Mouse (Mus musculus): ENCODE results near the gene Irak2. TPM values are rescaled to one million over a fixed set of nuclear protein-coding genes. Genes with fewer than 3 reads are reported as not detected.

The Irak2 gene
- polyA plus RNA-seq, 3 experiments from 2014 or later: 18.1 to 35.7 (median 21.5) TPM

DNA sequence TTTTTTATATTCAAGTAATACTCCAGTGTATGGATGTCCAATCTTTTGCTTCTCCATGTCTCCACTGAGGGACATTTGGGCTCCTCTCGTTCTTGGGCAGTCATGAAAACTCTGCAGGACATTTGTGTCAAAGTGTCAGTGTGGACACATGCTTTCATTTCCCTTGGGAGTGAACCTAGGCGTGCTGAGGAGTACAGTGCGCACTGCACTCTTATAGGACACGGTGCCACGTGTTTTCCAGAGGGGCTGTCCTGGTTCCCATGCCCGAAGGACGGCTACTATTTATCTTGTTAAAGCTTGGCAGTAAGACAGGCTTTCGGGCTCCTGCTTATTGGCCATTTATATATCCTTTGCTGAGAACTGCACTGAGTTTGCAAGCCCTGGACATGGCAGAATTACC is 4.3 kb downstream of the Irak2 start:
- ATAC-seq: no peak

DNA sequence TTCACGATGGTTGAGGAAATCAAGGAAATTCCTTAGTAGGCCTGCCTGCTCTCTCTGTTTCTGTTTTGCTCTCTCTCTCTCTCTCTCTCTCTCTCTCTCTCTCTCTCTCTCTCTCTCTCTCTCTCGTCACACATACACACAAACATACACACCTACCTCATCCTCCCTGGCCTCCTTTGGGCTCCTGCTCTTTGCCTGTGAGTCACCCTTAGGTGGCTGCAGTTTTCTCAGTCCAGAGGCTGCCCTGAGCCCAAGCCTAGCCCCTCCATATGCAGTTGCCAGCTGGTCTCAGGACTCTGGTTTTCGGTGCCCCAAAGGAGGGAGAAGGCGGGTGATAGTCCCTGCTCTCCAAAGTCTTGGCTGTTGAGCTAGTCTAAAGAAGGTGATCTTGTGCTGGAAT is 4.8 kb downstream of the Irak2 start:
- no peak for ATAC-seq

DNA sequence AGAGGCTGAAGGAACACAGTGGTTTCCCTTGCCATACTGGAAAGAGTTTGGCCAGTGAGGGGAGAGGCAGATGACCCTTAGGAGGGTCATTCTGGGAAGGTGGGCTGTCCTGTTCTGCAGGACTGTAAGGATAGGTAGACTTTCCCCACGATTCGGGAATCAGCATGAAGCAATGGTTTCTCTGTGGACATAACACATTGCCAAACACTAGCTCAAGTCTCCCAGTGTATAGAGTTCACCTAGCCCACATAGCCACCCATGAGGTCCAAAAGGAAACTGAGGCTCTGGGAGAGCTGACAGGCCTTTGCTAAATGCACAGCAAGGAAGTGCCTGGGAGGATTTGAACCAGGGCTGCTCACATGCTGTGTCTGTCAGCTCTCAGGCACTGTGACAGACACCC is 5.7 kb downstream of the Irak2 start:
- no peak for ATAC-seq

DNA sequence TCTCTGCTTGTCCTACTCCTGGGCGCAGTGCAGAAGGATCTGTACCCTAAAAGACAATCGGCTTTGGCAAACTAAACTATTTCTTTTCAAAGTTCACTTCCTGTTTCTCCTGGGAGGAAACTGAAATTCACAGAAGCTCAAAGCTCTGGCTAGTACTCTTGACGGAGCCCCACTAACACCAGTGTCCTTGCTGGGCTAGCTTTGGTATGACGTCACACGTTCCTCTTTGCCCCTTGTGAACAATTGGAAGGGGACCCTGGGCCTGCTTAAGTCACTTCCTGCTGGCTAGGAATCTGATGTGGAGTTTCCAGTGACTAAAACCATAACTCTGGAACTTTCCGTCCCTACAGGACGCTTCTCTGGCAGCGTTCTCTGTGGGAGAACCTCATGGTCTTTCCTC is 6.5 kb downstream of the Irak2 start:
- peak; percentile 65 for ATAC-seq

DNA sequence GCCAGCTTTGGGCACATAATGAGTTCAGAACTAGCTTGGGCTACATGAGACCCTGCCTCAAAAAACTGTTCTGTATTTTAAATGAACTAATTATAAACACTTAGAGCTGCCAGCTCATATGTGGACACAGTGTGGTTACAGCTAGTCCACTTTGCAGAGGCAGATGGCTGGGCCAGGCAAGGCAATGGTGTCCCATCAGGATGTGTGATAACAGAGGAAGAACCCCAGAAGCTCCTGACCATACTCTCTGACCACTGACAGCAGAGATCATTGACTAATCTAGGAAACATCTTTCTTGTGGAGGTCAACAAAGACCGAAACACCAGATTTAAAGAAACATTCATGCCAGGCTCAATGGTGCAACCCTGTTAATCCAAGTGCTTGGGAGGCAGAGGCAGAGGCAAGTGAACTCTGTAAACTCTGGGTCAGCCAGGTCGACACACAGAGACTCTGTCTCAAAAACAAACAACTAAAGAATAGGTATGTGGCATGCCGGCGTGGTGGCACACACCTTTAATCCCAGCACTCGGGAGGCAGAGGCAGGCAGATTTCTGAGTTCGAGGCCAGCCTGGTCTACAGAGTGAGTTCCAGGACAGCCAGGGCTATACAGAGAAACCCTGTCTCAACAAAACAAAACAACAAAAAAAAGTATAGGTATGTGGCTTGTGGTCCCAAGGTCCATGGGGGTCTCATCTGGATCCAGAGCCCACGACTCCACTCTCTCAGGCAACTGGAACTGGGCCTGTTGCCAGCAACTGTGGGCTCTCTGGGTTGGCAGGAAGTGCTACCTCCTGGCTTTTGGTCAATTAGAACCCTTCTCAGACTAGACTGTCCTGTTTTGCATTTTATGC is 11.3 kb downstream of the Irak2 start:
- no peak for ATAC-seq

DNA sequence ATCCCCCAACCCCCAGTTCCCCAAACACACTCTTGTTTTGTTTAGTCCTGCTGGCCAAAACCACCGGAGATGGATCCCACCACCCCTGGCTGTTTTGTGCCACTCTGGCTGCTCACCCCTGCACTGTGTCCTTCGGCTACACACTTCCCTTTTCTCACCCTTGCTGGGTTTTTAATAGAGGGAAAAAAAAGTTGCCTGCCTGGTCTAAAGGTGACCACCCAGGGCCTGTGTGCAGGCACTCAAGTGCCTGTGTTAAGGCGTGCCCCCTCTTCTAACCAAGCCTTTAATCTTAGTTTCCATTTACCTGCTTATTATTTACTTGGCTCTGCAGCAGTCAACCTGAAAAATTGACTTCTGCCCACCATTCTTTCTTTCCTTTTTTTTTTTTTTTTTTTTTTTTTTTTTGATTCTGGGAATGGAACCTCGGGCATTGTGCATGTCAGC is 12.0 kb downstream of the Irak2 start:
- no peak for ATAC-seq

DNA sequence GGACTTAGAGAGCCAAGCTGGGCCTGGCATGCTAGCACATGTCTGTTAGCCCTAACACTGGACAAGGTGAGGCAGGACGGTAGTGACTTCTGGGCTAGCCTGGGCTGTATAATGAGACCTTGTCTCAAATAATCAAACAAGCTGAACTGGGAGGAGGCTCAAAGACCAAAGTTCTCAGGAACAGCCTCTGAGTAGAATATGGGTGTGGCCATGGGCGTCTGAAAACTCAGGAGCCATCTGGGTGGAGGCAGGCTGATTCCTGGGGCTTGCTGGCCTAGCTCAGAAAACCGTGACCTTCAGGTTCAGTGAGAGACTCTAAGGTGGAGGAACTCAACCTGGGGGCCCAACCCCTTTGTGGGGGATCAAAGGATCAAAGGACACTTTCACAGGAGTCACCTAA is 13.4 kb downstream of the Irak2 start:
- no peak for ATAC-seq

DNA sequence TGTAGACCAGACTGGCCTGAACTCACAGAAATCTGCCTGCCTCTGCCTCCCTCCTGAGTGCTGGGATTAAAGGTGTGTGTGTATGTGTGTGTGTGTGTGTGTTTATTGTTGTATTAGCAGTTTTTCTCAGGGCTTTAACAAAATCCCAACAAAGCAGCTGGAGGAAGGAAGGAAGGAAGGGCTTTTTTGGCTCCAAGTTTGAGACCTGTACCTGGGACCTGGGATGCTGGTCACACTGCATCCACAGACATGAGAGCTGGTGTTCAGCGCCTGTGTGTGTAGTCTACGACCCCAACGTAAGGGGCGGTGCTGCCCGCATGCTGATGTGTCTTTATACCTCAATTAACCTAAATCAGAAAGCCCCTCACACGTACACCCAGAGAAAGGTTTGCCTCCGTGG is 15.3 kb downstream of the Irak2 start:
- no peak for ATAC-seq

DNA sequence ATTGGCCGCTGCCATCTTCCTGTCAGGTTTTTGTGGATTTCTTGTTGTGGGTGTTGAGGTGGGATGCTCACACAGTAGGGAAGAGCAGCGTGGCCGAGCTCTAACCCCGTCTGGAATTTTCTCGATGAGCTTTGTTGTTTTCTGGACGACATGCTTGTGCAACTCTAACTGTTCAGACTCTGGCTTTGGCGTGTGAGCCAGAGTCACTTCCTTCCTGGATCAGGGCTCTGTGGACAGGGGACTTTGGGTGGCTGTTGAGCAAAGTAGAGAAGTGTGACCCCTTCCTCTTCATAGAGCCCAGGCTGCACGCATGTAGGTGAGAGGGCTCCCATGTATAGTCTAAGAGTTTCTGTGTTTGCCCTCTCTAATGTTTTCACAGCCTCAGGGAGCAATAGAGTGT is 15.8 kb downstream of the Irak2 start:
- ATAC-seq: no peak

DNA sequence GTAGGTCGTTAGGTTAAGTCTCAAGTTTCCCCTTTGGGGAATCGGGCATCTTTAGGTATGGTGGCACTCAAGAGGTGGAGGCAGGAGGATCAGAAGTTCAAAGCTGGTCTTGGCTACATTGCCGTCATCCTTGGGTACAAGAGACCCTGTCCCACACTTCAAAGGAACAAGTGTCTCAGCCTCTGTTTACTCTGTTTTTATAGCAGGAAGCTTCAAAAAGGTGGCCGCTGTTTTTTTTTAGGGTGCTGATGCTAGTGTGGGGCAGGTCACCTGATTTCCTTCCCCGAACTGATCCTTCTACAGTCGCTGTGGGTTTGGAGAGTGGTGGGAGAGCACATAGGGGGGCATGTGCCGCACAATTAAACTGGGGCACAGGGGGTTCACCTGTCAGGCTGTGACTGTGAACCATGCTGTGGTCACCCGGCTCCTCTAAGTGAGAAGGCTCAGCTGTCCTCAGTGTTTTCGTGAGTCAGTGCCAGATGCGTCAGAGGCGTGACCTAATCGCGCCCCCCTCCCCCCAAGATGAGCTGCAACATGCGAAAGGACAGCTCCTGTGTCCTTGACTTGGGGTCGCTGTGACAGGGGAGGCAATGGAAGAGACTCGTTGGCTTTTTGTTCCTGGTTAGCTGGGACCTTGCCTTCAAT is 16.6 kb downstream of the Irak2 start:
- peak; percentile 62 for ATAC-seq

DNA sequence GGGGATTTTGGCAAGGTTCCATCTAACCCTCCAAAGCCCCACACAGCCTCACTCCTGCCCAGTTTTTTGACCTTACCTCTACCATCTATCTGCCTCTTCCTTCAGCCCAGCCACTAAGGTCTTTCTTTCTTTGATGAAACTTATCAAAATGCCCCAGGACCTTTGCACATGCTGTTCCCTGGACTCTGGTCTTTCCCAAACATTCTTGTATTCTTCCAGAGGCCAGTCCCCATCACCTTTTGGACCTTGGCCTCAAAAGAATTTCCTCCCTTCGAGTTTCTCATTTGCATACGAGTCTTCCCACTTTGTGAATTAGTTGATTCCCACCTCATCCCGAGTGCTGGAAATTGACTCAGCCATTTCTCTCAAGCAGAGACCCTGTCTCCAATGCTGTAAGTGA is 17.2 kb downstream of the Irak2 start:
- ATAC-seq: no peak

DNA sequence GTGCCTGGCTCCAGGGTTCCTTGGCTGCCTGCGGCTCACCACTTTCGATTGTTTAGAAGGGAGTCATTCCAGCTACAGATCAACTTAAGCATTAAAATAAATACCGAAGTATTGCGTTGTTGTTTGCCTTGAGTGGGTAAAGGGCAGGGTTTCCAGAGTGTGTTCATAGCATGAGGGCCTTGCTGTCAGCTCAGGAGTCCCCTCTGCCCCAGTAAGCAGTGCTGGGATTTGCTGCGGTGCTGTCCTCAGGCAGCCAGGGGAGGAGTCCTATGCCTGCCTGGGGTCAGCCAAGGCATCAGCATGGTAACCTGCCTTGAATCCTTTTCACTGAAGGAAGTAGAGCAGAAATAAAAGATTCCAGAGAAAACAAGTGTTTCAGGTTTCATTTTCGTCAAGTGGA is 18.6 kb downstream of the Irak2 start:
- ATAC-seq: no peak

DNA sequence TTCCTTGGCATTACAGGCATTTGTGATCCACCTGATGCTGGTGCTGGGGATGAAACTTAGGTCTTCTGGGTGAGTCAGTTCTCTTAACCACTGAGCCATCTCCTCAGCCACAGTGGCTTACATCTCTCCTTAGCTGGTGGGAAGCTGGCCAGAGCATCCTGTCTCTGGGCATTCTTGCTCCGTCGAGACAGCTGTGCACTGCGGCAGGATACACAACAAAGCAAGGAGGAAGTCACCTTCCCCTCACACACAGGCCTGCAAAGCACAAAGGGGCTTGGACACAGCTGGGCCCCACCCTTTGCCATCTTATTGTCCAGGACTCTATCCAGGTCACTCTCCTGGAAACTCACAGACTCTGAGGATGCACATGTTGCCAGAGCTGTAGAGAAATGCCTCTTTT is 20.0 kb downstream of the Irak2 start:
- ATAC-seq: no peak

DNA sequence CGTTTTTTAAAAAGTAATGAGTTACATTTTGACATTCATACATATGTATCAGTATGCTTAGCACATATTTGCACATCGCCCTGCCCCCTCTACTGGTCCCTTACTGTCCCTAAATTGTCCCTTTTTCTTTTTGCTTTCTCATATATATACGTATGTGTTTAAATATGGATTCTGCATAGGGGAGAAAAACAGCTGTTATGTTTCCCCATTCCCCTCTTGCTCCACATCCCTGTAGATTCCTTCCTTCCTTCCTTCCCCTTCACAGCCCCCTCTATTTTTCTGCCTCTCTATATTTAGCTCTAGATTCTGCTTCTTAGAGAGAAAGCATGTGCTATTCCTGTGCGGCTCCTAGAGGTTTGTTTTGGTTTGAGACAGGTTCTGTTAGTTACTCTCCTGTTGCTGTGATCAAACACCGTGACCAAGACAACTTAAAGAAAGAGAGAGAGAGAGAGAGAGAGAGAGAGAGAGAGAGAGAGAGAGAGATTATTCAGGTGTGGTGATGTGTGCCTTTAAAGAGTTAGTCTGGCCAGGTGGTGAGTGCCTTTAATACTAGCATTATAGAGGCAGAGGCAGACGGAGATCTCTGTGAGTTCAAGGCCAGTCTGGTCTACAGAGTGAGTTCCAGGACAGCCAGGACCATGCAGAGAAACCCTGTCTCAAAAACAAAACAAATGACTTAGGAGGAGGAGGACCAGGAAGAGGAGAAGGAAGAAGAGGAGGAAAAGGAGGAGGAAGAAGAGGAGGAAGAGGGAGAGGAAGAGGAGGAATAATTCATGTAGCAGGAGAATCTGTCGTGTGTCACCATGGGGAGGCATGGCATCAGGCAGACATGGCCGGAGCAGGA is 21.6 kb downstream of the Irak2 start:
- no peak for ATAC-seq

DNA sequence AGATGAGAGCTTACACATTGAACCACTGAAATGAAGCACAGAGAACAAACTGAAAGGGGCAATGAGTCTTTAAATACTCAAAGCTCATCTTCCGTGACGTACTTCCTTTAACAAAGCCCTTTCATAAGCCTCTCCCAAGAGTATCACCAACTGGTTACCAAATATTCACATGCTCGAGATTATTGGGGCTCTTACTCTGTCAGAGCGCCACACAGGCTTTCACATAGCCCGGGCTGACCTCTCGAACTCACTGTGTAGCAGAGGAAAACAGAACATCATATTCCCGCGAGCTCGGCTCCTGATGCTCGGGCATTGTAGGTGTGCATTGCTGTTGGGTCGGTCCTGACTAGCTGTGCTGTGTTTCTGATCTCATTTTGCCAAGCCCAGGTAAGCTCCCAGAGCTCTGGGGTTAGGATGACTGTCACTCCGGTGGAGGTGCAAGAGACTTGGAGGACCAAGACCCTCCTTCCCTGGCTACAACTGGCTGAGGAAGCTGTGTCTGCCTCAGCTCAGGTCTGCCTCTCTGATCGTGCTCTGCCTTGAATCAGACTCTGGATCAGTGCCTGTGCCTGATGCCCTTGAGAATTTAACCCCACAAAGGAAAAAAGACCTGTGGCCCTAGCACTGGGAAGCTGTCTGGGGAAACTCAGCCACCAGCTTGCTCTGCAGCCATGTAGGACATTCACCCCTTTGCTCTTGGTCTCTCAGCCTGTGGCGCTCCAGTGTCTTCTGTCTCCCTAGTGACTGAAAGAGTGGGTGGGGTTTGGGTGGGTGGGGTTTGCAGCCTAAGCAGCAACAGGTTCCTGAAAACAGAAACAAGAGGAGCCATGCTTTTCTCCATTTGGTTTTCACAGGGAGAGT is 22.5 kb downstream of the Irak2 start:
- peak; percentile 65 for ATAC-seq

DNA sequence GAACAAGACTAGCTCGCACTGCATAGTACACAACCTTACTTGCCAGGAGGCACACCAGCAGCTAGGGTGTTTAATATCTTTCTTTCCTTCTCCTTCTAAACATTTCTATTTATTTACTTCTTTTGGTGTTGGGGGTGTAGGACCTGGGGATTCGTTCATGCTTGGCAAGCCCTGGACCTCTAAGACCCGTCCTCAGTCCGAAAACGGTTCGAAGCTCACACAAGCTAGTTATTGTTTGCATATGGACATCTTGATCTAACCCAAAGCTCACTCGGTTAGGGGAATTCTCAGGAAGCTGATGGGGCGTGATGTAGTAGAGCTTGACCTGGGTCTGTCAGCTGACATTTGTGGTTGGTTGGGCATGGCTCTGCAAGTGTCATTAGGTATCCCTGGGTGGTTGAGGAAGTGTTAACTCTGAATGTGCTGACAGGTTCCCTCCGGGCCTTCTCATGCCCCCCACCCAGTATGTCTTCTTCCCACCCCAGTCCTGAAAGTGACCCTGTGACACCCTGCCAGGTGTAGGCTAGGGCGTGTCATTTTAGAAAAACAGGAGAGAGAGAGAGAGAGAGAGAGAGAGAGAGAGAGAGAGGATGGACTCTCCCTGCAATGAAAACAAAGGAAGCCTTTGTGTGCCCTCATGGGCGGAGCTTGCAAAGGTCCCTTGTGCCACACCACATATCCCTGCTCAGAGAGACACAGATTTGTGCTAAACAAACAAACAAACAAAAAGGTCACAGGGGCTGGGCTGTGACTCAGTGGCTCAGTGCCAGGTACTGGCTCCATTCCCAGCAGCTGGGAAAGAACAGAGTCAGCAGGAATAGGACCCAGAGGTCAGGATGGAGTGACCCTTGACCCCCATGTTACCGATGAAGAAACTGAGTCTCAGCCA is 23.3 kb downstream of the Irak2 start:
- peak; percentile 68 for ATAC-seq

DNA sequence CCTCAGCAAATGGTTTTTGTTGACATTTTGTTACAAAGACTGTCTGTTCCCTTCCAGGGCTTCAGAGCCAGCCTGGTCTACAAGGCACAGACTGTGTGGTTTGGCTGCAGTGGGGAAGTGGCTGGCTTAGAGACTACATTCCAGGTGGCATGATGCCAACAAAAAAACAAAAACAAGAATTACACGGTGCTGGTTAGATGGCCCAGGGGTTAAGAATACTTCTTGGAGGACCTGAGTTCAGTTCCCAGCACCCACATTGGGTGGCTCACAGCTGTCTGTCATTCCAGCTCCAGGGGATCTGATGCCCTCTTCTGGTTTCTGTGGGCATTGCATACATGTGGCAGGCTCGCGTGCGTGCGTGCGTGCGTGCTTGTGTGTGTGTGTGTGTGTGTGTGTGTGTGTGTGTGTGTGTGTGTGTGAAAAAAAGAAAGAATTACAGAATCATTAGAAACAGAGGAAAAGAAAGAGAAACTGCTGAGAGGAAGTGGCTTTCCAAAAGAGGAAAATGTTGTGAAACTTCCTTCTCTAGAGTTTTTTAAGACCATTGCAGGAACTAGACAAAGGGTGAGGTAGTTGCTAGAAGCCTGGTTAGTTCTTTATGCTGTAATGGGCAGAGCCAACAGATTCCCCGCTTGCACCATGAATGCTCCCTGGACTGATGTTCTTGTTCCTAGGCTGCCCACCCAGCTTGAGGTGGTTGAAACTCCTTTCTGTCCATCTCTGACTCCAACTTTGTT is 24.9 kb downstream of the Irak2 start:
- ATAC-seq: no peak

DNA sequence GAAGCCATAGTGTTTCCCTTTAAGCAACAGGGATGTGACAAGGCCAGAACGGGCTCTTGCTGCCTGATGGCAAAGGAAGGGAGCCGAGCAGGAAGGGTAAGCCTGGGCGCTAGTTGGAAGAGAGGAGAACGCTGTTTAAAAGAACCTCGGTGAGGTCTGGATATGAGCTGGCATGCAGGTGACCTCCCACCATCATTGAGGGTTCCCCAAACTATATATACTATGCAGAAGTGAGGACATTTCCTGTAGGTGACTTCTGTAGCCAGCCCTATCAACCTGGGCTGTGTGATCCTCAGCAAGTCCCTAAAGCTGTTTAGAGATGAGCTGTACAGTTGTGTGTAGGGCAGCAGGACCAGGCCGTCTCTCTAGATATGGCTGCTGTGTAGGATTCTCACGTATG is 26.0 kb downstream of the Irak2 start:
- no peak for ATAC-seq

DNA sequence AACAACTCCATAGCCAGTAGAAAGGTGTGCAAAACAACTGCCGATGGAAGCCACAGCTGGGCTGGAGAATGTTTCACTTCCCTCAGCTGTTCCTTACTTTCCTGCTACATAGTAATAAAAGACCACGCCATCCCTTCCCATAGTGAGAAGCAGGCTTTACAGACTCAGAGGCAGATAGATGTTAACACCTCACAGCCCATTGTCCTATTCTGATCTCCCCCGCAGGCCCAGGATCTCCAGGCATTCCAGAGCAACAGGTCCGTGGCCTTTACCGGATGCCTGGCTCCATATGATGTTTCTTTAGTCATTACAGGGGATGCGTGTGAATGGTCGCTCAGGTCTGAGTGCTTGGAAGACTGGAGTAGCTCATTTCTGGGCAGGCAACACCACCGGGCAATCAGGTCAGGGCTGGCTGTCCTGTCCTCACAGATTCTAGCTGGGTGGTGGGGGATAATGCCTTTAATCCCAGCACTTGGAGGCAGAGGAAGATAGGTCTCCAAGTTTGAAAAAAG is 29.4 kb downstream of the Irak2 start:
- no peak for ATAC-seq
